Mouse (Mus musculus) MEL (cell line): Measurements from ENCODE around the gene Rhobtb1. TPM values are rescaled to one million over a fixed set of nuclear protein-coding genes. Genes with fewer than 3 reads are reported as not detected.

Source experiments
- DNase-seq: peaks from one replicate; pipeline ENCODE4 v3.0.0; 2011; ENCODE audit warnings: low read depth, low spot score
- H3K27ac ChIP-seq: 2 replicates; pipeline ENCODE4 v1.5.1; 2012; ENCODE audit warnings: low read depth, mild to moderate bottlenecking, control low read depth, low read length, moderate library complexity; ENCODE audit not compliant: control insufficient read depth
- H3K27me3 ChIP-seq, 2 experiments: fragments of 150-350 bp in 1 of 2; sonication (generic) in 1 of 2; 2 replicates each; pipeline ENCODE4 v1.6.1; 2012; ENCODE audit warnings: low read length in 2 of 2, mild to moderate bottlenecking in 2 of 2, improper control_type of control experiment in 1 of 2, moderate library complexity in 1 of 2; ENCODE audit not compliant: insufficient read depth in 2 of 2, control insufficient read depth in 1 of 2
- H3K36me3 ChIP-seq, 2 experiments: 2 replicates each; pipeline ENCODE4 v1.6.1; 2012 to 2014; ENCODE audit warnings: low read length in 2 of 2, improper control_type of control experiment in 1 of 2, inconsistent platforms in 1 of 2, mild to moderate bottlenecking in 1 of 2; ENCODE audit not compliant: insufficient read depth in 2 of 2, control insufficient read depth in 1 of 2
- H3K4me1 ChIP-seq, 2 experiments: fragments of 150-350 bp in 1 of 2; sonication (generic) in 1 of 2; 2 replicates each; pipeline ENCODE4 v1.6.1; 2012; ENCODE audit warnings: low read length in 2 of 2, improper control_type of control experiment in 1 of 2, mild to moderate bottlenecking in 1 of 2; ENCODE audit not compliant: insufficient read depth in 2 of 2, control insufficient read depth in 1 of 2
- H3K4me3 ChIP-seq, 2 experiments: fragments of 150-350 bp in 1 of 2; sonication (generic) in 1 of 2; 2 replicates each; pipeline ENCODE4 v1.5.1; 2012; ENCODE audit warnings: low read depth in 2 of 2, low read length in 2 of 2, mild to moderate bottlenecking in 2 of 2, moderate library complexity in 2 of 2, control low read depth in 1 of 2, improper control_type of control experiment in 1 of 2; ENCODE audit not compliant: control insufficient read depth in 1 of 2, insufficient read depth in 1 of 2
- H3K79me2 ChIP-seq: 2 replicates; pipeline ENCODE4 v1.6.1; 2012; ENCODE audit warnings: mild to moderate bottlenecking, low read length, moderate library complexity; ENCODE audit not compliant: control insufficient read depth, poor library complexity, insufficient read depth
- H3K9ac ChIP-seq: 2 replicates; pipeline ENCODE4 v1.6.1; 2012; ENCODE audit warnings: low read depth, mild to moderate bottlenecking, control low read depth, low read length, moderate library complexity; ENCODE audit not compliant: control insufficient read depth, poor library complexity, severe bottlenecking
- H3K9me3 ChIP-seq: fragments of 150-350 bp; sonication (generic); replicated peaks from 2 replicates; pipeline ENCODE4 v1.6.1; 2012; ENCODE audit warnings: mild to moderate bottlenecking, low read length, improper control_type of control experiment, moderate library complexity; ENCODE audit not compliant: insufficient read depth
- BHLHE40 ChIP-seq: IDR thresholded peaks from 2 replicates; pipeline ENCODE4 v1.6.1; 2012; ENCODE audit warnings: low read depth, mild to moderate bottlenecking, inconsistent platforms, low read length, improper control_type of control experiment, borderline replicate concordance
- CHD2 ChIP-seq: IDR thresholded peaks from 2 replicates; pipeline ENCODE4 v1.6.1; 2011; ENCODE audit warnings: low read length, improper control_type of control experiment
- CTCF ChIP-seq, 3 experiments: IDR thresholded peaks in 2 of 3; conservative IDR thresholded peaks in 1 of 3; 2 replicates each; pipeline ENCODE4 v1.5.1; 2011 to 2012; ENCODE audit warnings: low read length in 3 of 3, low read depth in 2 of 3, mild to moderate bottlenecking in 2 of 3, improper control_type of control experiment in 1 of 3, inconsistent platforms in 1 of 3, mixed read lengths in 1 of 3, moderate library complexity in 1 of 3; ENCODE audit not compliant: control insufficient read depth in 1 of 3, insufficient read depth in 1 of 3, poor library complexity in 1 of 3, severe bottlenecking in 1 of 3
- E2F4 ChIP-seq: IDR thresholded peaks from 2 replicates; pipeline ENCODE4 v1.6.1; 2011; ENCODE audit warnings: low read depth, low read length, improper control_type of control experiment, borderline replicate concordance
- ELF1 ChIP-seq: IDR thresholded peaks from 2 replicates; pipeline ENCODE4 v1.6.1; 2014; ENCODE audit warnings: low read depth, mild to moderate bottlenecking, inconsistent platforms, low read length, improper control_type of control experiment, moderate library complexity
- EP300 ChIP-seq, 2 experiments: IDR thresholded peaks; 2 replicates each; pipeline ENCODE4 v1.6.1; 2011; ENCODE audit warnings: improper control_type of control experiment in 2 of 2, low read length in 2 of 2, low read depth in 1 of 2, mild to moderate bottlenecking in 1 of 2
- GABPA ChIP-seq: IDR thresholded peaks from 2 replicates; pipeline ENCODE4 v1.6.1; 2012; ENCODE audit warnings: low read depth, mild to moderate bottlenecking, inconsistent platforms, low read length, improper control_type of control experiment, moderate library complexity
- JUND ChIP-seq: IDR thresholded peaks from 2 replicates; pipeline ENCODE4 v1.6.1; 2011; ENCODE audit warnings: low read depth, mild to moderate bottlenecking, improper control_type of control experiment, low read length
- MAFK ChIP-seq: IDR thresholded peaks from 2 replicates; pipeline ENCODE4 v1.6.1; 2011; ENCODE audit warnings: low read depth, mild to moderate bottlenecking, low read length, improper control_type of control experiment, borderline replicate concordance
- MYB ChIP-seq: IDR thresholded peaks from 2 replicates; pipeline ENCODE4 v1.6.1; 2011; ENCODE audit warnings: mild to moderate bottlenecking, low read depth, low read length, improper control_type of control experiment
- MYC ChIP-seq: IDR thresholded peaks from 2 replicates; pipeline ENCODE4 v1.6.1; 2011; ENCODE audit warnings: low read depth, mild to moderate bottlenecking, low read length, improper control_type of control experiment, moderate library complexity
- NRF1 ChIP-seq: IDR thresholded peaks from 2 replicates; pipeline ENCODE4 v1.6.1; 2014; ENCODE audit warnings: low read depth, mild to moderate bottlenecking, inconsistent platforms, low read length, improper control_type of control experiment, moderate library complexity; ENCODE audit not compliant: poor library complexity, insufficient read depth, severe bottlenecking
- POLR2AphosphoS2 ChIP-seq: IDR thresholded peaks from 2 replicates; pipeline ENCODE4 v1.6.1; 2011; ENCODE audit warnings: low read length, improper control_type of control experiment
- RAD21 ChIP-seq: IDR thresholded peaks from 2 replicates; pipeline ENCODE4 v1.6.1; 2011; ENCODE audit warnings: mild to moderate bottlenecking, low read depth, low read length, improper control_type of control experiment
- RCOR1 ChIP-seq: IDR thresholded peaks from 2 replicates; pipeline ENCODE4 v1.6.1; 2012; ENCODE audit warnings: low read depth, mild to moderate bottlenecking, inconsistent platforms, low read length, improper control_type of control experiment
- SIN3A ChIP-seq: IDR thresholded peaks from 2 replicates; pipeline ENCODE4 v1.6.1; 2012; ENCODE audit warnings: low read length, improper control_type of control experiment, inconsistent platforms
- SMC3 ChIP-seq: IDR thresholded peaks from 2 replicates; pipeline ENCODE4 v1.6.1; 2011; ENCODE audit warnings: low read depth, low read length, improper control_type of control experiment
- TAL1 ChIP-seq: IDR thresholded peaks from 2 replicates; pipeline ENCODE4 v1.6.1; 2012; ENCODE audit warnings: mild to moderate bottlenecking, inconsistent platforms, low read length, moderate library complexity, mixed read lengths
- UBTF ChIP-seq: IDR thresholded peaks from 2 replicates; pipeline ENCODE4 v1.6.1; 2012; ENCODE audit warnings: low read depth, mild to moderate bottlenecking, inconsistent platforms, low read length, improper control_type of control experiment, moderate library complexity, borderline replicate concordance; ENCODE audit not compliant: insufficient read depth
- USF1 ChIP-seq: IDR thresholded peaks from 2 replicates; pipeline ENCODE4 v1.6.1; 2014; ENCODE audit warnings: low read depth, mild to moderate bottlenecking, inconsistent platforms, low read length, improper control_type of control experiment, moderate library complexity
- USF2 ChIP-seq, 2 experiments: IDR thresholded peaks; 2 replicates each; pipeline ENCODE4 v1.6.1; 2011 to 2012; ENCODE audit warnings: improper control_type of control experiment in 2 of 2, low read length in 2 of 2, borderline replicate concordance in 1 of 2, inconsistent platforms in 1 of 2, low read depth in 1 of 2, mild to moderate bottlenecking in 1 of 2; ENCODE audit not compliant: insufficient read depth in 1 of 2
- ZC3H11A ChIP-seq: IDR thresholded peaks from 2 replicates; pipeline ENCODE4 v1.6.1; 2012; ENCODE audit warnings: low read depth, mild to moderate bottlenecking, inconsistent platforms, low read length, improper control_type of control experiment
- ZKSCAN1 ChIP-seq: IDR thresholded peaks from 2 replicates; pipeline ENCODE4 v1.6.1; 2012; ENCODE audit warnings: low read depth, mild to moderate bottlenecking, inconsistent platforms, low read length, improper control_type of control experiment, moderate library complexity
- ZMIZ1 ChIP-seq: IDR thresholded peaks from 2 replicates; pipeline ENCODE4 v1.6.1; 2012; ENCODE audit warnings: low read depth, mild to moderate bottlenecking, inconsistent platforms, low read length, improper control_type of control experiment, moderate library complexity
- ZNF384 ChIP-seq: IDR thresholded peaks from 2 replicates; pipeline ENCODE4 v1.6.1; 2012; ENCODE audit warnings: low read depth, mild to moderate bottlenecking, inconsistent platforms, low read length, improper control_type of control experiment
- polyA plus RNA-seq, 2 experiments: library from polyadenylated mRNA; stranded (reverse) in 1 of 2; unstranded in 1 of 2; fragments of >175 nt in 1 of 2; fragments of >200 nt in 1 of 2; gene quantifications; 2 replicates each; pipeline versions ENCODE4 v1.2.1 to v1.2.4; 2012; ENCODE audit warnings: low replicate concordance in 2 of 2, low read depth in 1 of 2; ENCODE audit not compliant: insufficient read length in 2 of 2, insufficient read depth in 1 of 2, missing spikeins in 1 of 2
- total RNA-seq: library from RNA; depleted of rRNA; stranded (reverse); fragments of 300-350 nt; gene quantifications from 2 replicates; pipeline ENCODE4 v1.2.3, GENCODE M21; 2012

Gene Rhobtb1
- total and polyA plus RNA-seq, 3 experiments: not detected

- TF ChIP-seq USF2 (IDR thresholded peaks at IDR 0.05; ENCODE audit: borderline replicate concordance in 1 of 2, insufficient read depth in 1 of 2, low read depth in 1 of 2, low read length in 2 of 2) (no peak), CHD2 (no peak), MAFK (no peak)
Observed at GRCm38 (mm10) chr10:69258588-69258987, 107.4 kb downstream of the Rhobtb1 start (continued).

GRCm38 (mm10) chr10:69259161-69259560, 107.9 kb downstream of the Rhobtb1 start:
- TF ChIP-seq GABPA (no peak), MAFK (no peak), E2F4 (no peak), POLR2AphosphoS2 (no peak), TAL1 (no peak), CHD2 (no peak), ZNF384 (no peak), CTCF (IDR thresholded peaks at IDR 0.05 in 2 of 3, conservative IDR thresholded peaks at IDR 0.05 in 1 of 3; ENCODE audit: control insufficient read depth in 1 of 3, insufficient read depth in 1 of 3, low read depth in 2 of 3, low read length in 3 of 3, poor library complexity in 1 of 3, severe bottlenecking in 1 of 3) (no peak), SMC3 (no peak), ELF1 (no peak), ZKSCAN1 (no peak), SIN3A (no peak), JUND (no peak), EP300 (IDR thresholded peaks at IDR 0.05; ENCODE audit: low read depth in 1 of 2, low read length in 2 of 2) (no peak), USF1 (no peak)
- no peaks in the 10 kb centered on the region for H3K9me3 ChIP-seq
- H3K79me2 ChIP-seq: no peaks in the 10 kb centered on the region
- H3K9ac ChIP-seq: no peak overlapping the region
- H3K27ac ChIP-seq: no peak overlapping the region
- H3K36me3 ChIP-seq: no peaks in the 10 kb centered on the region
- no peaks in the 10 kb centered on the region for H3K27me3 ChIP-seq
- no peaks in the 10 kb centered on the region for H3K4me1 ChIP-seq
- H3K4me3 ChIP-seq: no peak overlapping the region
- DNase-seq: no peak

GRCm38 (mm10) chr10:69259929-69260328, 108.7 kb downstream of the Rhobtb1 start:
- H3K27ac ChIP-seq: no peak overlapping the region
- H3K9ac ChIP-seq: no peak overlapping the region
- H3K36me3 ChIP-seq: no peaks in the 10 kb centered on the region
- no peak for DNase-seq
- TF ChIP-seq JUND (no peak), ZNF384 (no peak), NRF1 (no peak), ZKSCAN1 (no peak), MYC (no peak), EP300 (IDR thresholded peaks at IDR 0.05; ENCODE audit: low read depth in 1 of 2, low read length in 2 of 2) (no peak), ZC3H11A (no peak), UBTF (no peak), RAD21 (no peak), ZMIZ1 (no peak), MYB (no peak), BHLHE40 (no peak), RCOR1 (no peak)
- no peaks in the 10 kb centered on the region for H3K79me2 ChIP-seq
- H3K4me3 ChIP-seq: no peak overlapping the region
- H3K27me3 ChIP-seq: no peaks in the 10 kb centered on the region
- H3K9me3 ChIP-seq: no peaks in the 10 kb centered on the region
- H3K4me1 ChIP-seq: no peaks in the 10 kb centered on the region
